ENCODE assay signal across 21 mouse cellular contexts in the genomic region with DNA sequence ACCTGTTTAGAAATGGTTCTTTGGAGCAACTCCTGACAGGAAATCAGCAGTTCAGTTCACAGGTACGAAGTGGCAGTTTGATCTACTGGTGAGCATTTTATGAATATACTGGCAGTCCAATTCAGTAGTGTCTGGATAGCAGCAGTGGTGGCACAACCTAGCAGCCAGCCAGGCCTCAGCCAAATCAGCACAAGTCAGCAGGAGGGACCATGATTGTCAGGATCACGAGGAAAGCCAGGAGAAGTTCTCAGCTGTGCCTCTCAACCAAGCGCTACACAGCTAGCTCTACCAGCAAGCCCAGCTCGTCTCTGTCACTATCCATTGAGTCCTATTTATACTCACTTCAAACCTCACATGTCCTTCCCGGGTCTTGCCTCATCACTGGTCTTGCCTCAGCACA.
DNase-seq lines count a peak whose midpoint lies in the region; ATAC-seq and TF ChIP-seq lines count a peak whose summit lies in the region.
"Had no signal": no experiment of that assay in that cellular context is flagged by ENCODE, and none has a peak within 500 bp of the region (broad histone marks: within the 10 kb centered on the region; RNA-seq: fewer than 3 reads in every experiment).

No protein-coding gene starts in this region.

- TF ChIP-seq CTCF in kidney, adult 2 months (conservative IDR thresholded peaks at IDR 0.05; ENCODE audit: insufficient read depth, insufficient read length, low read depth, low read length): no peak

- no peak overlapping the region for H3K9ac ChIP-seq in forebrain, embryonic 11.5 days (ENCODE audit: low read length)
- no peak overlapping the region for H3K9ac ChIP-seq in forebrain, embryonic 12.5 days
- H3K9ac ChIP-seq: heart, embryonic 15.5 days; hindbrain, embryonic 15.5 days had no signal

- TF ChIP-seq POLR2A in kidney, adult 2 months (IDR thresholded peaks at IDR 0.05; ENCODE audit: low read depth, low read length): no peak

- no peak overlapping the region for H3K4me3 ChIP-seq in forebrain, embryonic 11.5 days (ENCODE audit: low read depth, low read length)
- no peak overlapping the region for H3K4me3 ChIP-seq in forebrain, embryonic 12.5 days (replicated peaks)
- no peak overlapping the region for H3K4me3 ChIP-seq in kidney, adult 2 months (ENCODE audit: insufficient read depth, low read depth, low read length)
- H3K4me3 ChIP-seq: embryonic facial prominence, embryonic 10.5 days; heart, embryonic 15.5 days; hindbrain, embryonic 10.5 days; hindbrain, embryonic 15.5 days had no signal

- ATAC-seq in forebrain, embryonic 11.5 days (replicated peaks; ENCODE audit: low FRiP score): no peak
- no peak for ATAC-seq in forebrain, embryonic 12.5 days (ENCODE audit: low FRiP score)
- ATAC-seq: CD4-positive, CD25-positive, alpha-beta regulatory T cell, adult 4 months; forebrain, embryonic 16.5 days; intestine, embryonic 16.5 days had no signal

- no peak overlapping the region for H3K4me2 ChIP-seq in forebrain, embryonic 11.5 days (ENCODE audit: low read depth, low read length, severe bottlenecking)
- H3K4me2 ChIP-seq in forebrain, embryonic 12.5 days: no peak overlapping the region
- H3K4me2 ChIP-seq: heart, embryonic 11.5 days; heart, embryonic 15.5 days; hindbrain, embryonic 15.5 days had no signal

- H3K36me3 ChIP-seq in forebrain, embryonic 11.5 days (ENCODE audit: control insufficient read depth, insufficient read depth, low read length): no peaks in the 10 kb centered on the region
- H3K36me3 ChIP-seq in forebrain, embryonic 12.5 days (replicated peaks): no peaks in the 10 kb centered on the region
- no peaks in the 10 kb centered on the region for H3K36me3 ChIP-seq in kidney, adult 2 months (ENCODE audit: control insufficient read depth, insufficient read depth, low read length)
- H3K36me3 ChIP-seq: embryonic facial prominence, embryonic 10.5 days; G1E; heart, embryonic 15.5 days; hindbrain, embryonic 10.5 days; hindbrain, embryonic 15.5 days had no signal

- intact Hi-C loops in heart, postnatal 36 days (cut with DNase I): no loop called here

- 84% methylated on average over 5 of the region's 5 CpGs for WGBS in forebrain, embryonic 11.5 days
- WGBS in forebrain, embryonic 12.5 days: 84% methylated on average over 5 of the region's 5 CpGs
- WGBS in kidney, adult 2 months: 85% methylated on average over 5 of the region's 5 CpGs

- peak; percentile 35 for DNase-seq in adrenal gland, adult 2 months
- no peak for DNase-seq in adrenal gland, postnatal 25 days
- peak; percentile 2 for DNase-seq in heart, adult 8-10 months (ENCODE audit: low spot score)
- DNase-seq in heart, postnatal 36 days: no peak
- DNase-seq in cerebellum, postnatal 10 days: peak; percentile 44 to 62
- no peak for DNase-seq in forebrain, embryonic 11.5 days (ENCODE audit: low spot score)
- DNase-seq in kidney, adult 2 months: no peak
- DNase-seq: B cell, adult 2 months; gastrocnemius, postnatal 10 days; heart, postnatal 14 days; kidney, adult 8-10 months had no signal

- no peaks in the 10 kb centered on the region for H3K27me3 ChIP-seq in forebrain, embryonic 11.5 days (ENCODE audit: control insufficient read depth, insufficient read depth, low read length)
- H3K27me3 ChIP-seq in forebrain, embryonic 12.5 days: no peaks in the 10 kb centered on the region
- H3K27me3 ChIP-seq in kidney, adult 2 months (replicated peaks; ENCODE audit: control insufficient read depth, insufficient read depth, low read length): no peaks in the 10 kb centered on the region
- H3K27me3 ChIP-seq: heart, embryonic 15.5 days; hindbrain, embryonic 15.5 days had no signal

- H3K9me3 ChIP-seq in forebrain, embryonic 11.5 days (ENCODE audit: control insufficient read depth, low read length): no peaks in the 10 kb centered on the region
- H3K9me3 ChIP-seq in forebrain, embryonic 12.5 days: no peaks in the 10 kb centered on the region
- H3K9me3 ChIP-seq: embryonic facial prominence, embryonic 10.5 days; G1E; heart, embryonic 15.5 days; hindbrain, embryonic 10.5 days; hindbrain, embryonic 15.5 days had no signal

- H3K4me1 ChIP-seq in forebrain, embryonic 11.5 days (replicated peaks; ENCODE audit: control insufficient read depth, insufficient read depth, low read length): no peaks in the 10 kb centered on the region
- H3K4me1 ChIP-seq in forebrain, embryonic 12.5 days: no peaks in the 10 kb centered on the region
- H3K4me1 ChIP-seq in kidney, adult 2 months (ENCODE audit: control insufficient read depth, insufficient read depth, low read length): no peaks in the 10 kb centered on the region
- H3K4me1 ChIP-seq: embryonic facial prominence, embryonic 10.5 days; heart, embryonic 15.5 days; hindbrain, embryonic 10.5 days; hindbrain, embryonic 15.5 days had no signal

- H3K27ac ChIP-seq in forebrain, embryonic 11.5 days (ENCODE audit: low read depth, low read length): no peak overlapping the region
- no peak overlapping the region for H3K27ac ChIP-seq in forebrain, embryonic 12.5 days
- no peak overlapping the region for H3K27ac ChIP-seq in kidney, adult 2 months (ENCODE audit: insufficient read depth, low read depth, low read length)
- H3K27ac ChIP-seq: embryonic facial prominence, embryonic 10.5 days; heart, embryonic 15.5 days; hindbrain, embryonic 10.5 days; hindbrain, embryonic 15.5 days had no signal

Comparison
In these comparisons a context has a peak if more than half of its experiments do, and no peak if none do; other contexts are left out.
1. DNase-seq: peak in adrenal gland, adult 2 months (single experiment), heart, adult 8-10 months (single experiment) and cerebellum, postnatal 10 days (2 of 2); none in adrenal gland, postnatal 25 days (single experiment), heart, postnatal 36 days (0 of 2), forebrain, embryonic 11.5 days (single experiment) and kidney, adult 2 months (single experiment).